Mouse (Mus musculus) neural tube, embryonic 15.5 days (tissue): ENCODE data around the gene Dab1. TPM values are rescaled to one million over a fixed set of nuclear protein-coding genes. Genes with fewer than 3 reads are reported as not detected.

Source experiments
- ATAC-seq: fragments of 200-750 bp; cut with Nextera tagmentation; 2 replicates; pipeline ENCODE4 v1.8.0; 2017; ENCODE audit warnings: mild to moderate bottlenecking, moderate TSS enrichment, moderate library complexity; ENCODE audit not compliant: low FRiP score
- H3K27ac ChIP-seq: fragments of 300-500 bp; sonication (generic); replicated peaks from 2 replicates; pipeline ENCODE4 v1.5.1; 2015; ENCODE audit warnings: mild to moderate bottlenecking, inconsistent platforms
- H3K27me3 ChIP-seq: fragments of 300-500 bp; sonication (generic); replicated peaks from 2 replicates; pipeline ENCODE4 v1.6.1; 2015; ENCODE audit warnings: inconsistent platforms
- H3K36me3 ChIP-seq: fragments of 300-500 bp; sonication (generic); 2 replicates; pipeline ENCODE4 v1.6.1; 2015; ENCODE audit warnings: inconsistent platforms
- H3K4me1 ChIP-seq: fragments of 300-500 bp; sonication (generic); 2 replicates; pipeline ENCODE4 v1.6.1; 2015; ENCODE audit warnings: inconsistent platforms
- H3K4me2 ChIP-seq: fragments of 300-500 bp; sonication (generic); 2 replicates; pipeline ENCODE4 v1.6.1; 2015; ENCODE audit warnings: inconsistent platforms, mild to moderate bottlenecking, moderate library complexity
- H3K4me3 ChIP-seq: fragments of 300-500 bp; sonication (generic); replicated peaks from 2 replicates; pipeline ENCODE4 v1.5.1; 2015; ENCODE audit warnings: mild to moderate bottlenecking, inconsistent platforms
- H3K9ac ChIP-seq: fragments of 300-500 bp; sonication (generic); replicated peaks from 2 replicates; pipeline ENCODE4 v1.6.1; 2015; ENCODE audit warnings: mild to moderate bottlenecking, inconsistent platforms
- H3K9me3 ChIP-seq: fragments of 300-500 bp; sonication (generic); replicated peaks from 2 replicates; pipeline ENCODE4 v1.6.1; 2016; ENCODE audit warnings: inconsistent platforms
- WGBS: fragments of 180-500 bp; shearing (Covaris S2); methylation state at CpG from one replicate; pipeline ENCODE4 v1.1.7; 2015; ENCODE audit warnings: mixed read lengths; 5-methylcytosine and 5-hydroxymethylcytosine counted together
- polyA plus RNA-seq: library from polyadenylated mRNA; unstranded; fragments of >200 nt; fragmentation: Nextera tagmentation; extraction: Ambion mirVana; gene quantifications from 2 replicates; pipeline ENCODE4 v1.2.1, GENCODE M21; 2015

Dab1 gene
- polyA plus RNA-seq, 1 experiment from 2014 or later: 57.9 TPM

- no peak overlapping the region for H3K27ac ChIP-seq
- ATAC-seq: no peak
- peaks cover 4% of the 10 kb centered on the region for H3K4me1 ChIP-seq
- no peaks in the 10 kb centered on the region for H3K27me3 ChIP-seq
- no peaks in the 10 kb centered on the region for H3K9me3 ChIP-seq
- WGBS: 51% methylated on average over 4 of the region's 4 CpGs
- H3K36me3 ChIP-seq: no peaks in the 10 kb centered on the region
- H3K9ac ChIP-seq: no peak overlapping the region
- H3K4me2 ChIP-seq: no peak overlapping the region
- H3K4me3 ChIP-seq: no peak overlapping the region
Measured at GRCm38 (mm10) chr4:104059569-104059968, 440.4 kb downstream of the Dab1 start.

- 89% methylated on average over 4 of the region's 4 CpGs for WGBS
- H3K4me1 ChIP-seq: peaks cover 5% of the 10 kb centered on the region
- ATAC-seq: no peak
Measured at GRCm38 (mm10) chr4:104062356-104062755, 443.2 kb downstream of the Dab1 start.

GRCm38 (mm10) chr4:104066901-104067300, 447.7 kb downstream of the Dab1 start:
- Histone ChIP-seq H3K4me1 (peaks cover 5% of the 10 kb centered on the region), H3K4me3 (no peak overlapping the region), H3K27me3 (no peaks in the 10 kb centered on the region), H3K4me2 (no peak overlapping the region), H3K27ac (no peak overlapping the region), H3K9me3 (no peaks in the 10 kb centered on the region), H3K36me3 (no peaks in the 10 kb centered on the region), H3K9ac (no peak overlapping the region)
- no peak for ATAC-seq
- WGBS: 73% methylated on average over 5 of the region's 5 CpGs

More at GRCm38 (mm10) chr4:104062356-104062755, 443.2 kb downstream of the Dab1 start:
- Histone ChIP-seq H3K36me3 (no peaks in the 10 kb centered on the region), H3K4me3 (no peak overlapping the region), H3K4me2 (no peak overlapping the region), H3K27ac (no peak overlapping the region), H3K27me3 (no peaks in the 10 kb centered on the region), H3K9ac (no peak overlapping the region), H3K9me3 (no peaks in the 10 kb centered on the region)

GRCm38 (mm10) chr4:104067748-104068147, 448.6 kb downstream of the Dab1 start:
- ATAC-seq: no peak
- H3K4me1 ChIP-seq: peaks cover 5% of the 10 kb centered on the region
- H3K27me3 ChIP-seq: no peaks in the 10 kb centered on the region
- H3K27ac ChIP-seq: no peak overlapping the region
- 64% methylated on average over 3 of the region's 3 CpGs for WGBS
- H3K36me3 ChIP-seq: no peaks in the 10 kb centered on the region
- H3K4me2 ChIP-seq: no peak overlapping the region
- H3K9ac ChIP-seq: no peak overlapping the region
- no peaks in the 10 kb centered on the region for H3K9me3 ChIP-seq
- H3K4me3 ChIP-seq: no peak overlapping the region

GRCm38 (mm10) chr4:104071296-104071695, 452.1 kb downstream of the Dab1 start:
- H3K27me3 ChIP-seq: no peaks in the 10 kb centered on the region
- ATAC-seq: no peak
- WGBS: 61% methylated on average over 10 of the region's 10 CpGs
- H3K9ac ChIP-seq: no peak overlapping the region
- no peak overlapping the region for H3K27ac ChIP-seq
- H3K4me2 ChIP-seq: no peak overlapping the region
- H3K4me1 ChIP-seq: no peaks in the 10 kb centered on the region
- no peak overlapping the region for H3K4me3 ChIP-seq
- H3K36me3 ChIP-seq: no peaks in the 10 kb centered on the region
- H3K9me3 ChIP-seq: no peaks in the 10 kb centered on the region

- Histone ChIP-seq H3K9ac (no peak overlapping the region), H3K9me3 (no peaks in the 10 kb centered on the region), H3K27ac (no peak overlapping the region), H3K27me3 (no peaks in the 10 kb centered on the region), H3K4me2 (no peak overlapping the region), H3K4me3 (no peak overlapping the region), H3K36me3 (no peaks in the 10 kb centered on the region), H3K4me1 (no peaks in the 10 kb centered on the region)
- WGBS: 17% methylated on average over 7 of the region's 7 CpGs
- no peak for ATAC-seq
Measured at GRCm38 (mm10) chr4:104073920-104074459, 454.8 kb downstream of the Dab1 start.

GRCm38 (mm10) chr4:104077771-104078170, 458.6 kb downstream of the Dab1 start:
- Histone ChIP-seq H3K9me3 (no peaks in the 10 kb centered on the region), H3K4me2 (no peak overlapping the region), H3K36me3 (no peaks in the 10 kb centered on the region), H3K27me3 (no peaks in the 10 kb centered on the region), H3K4me3 (no peak overlapping the region), H3K4me1 (no peaks in the 10 kb centered on the region), H3K27ac (no peak overlapping the region), H3K9ac (no peak overlapping the region)
- ATAC-seq: no peak; the same call in 1 of the 2 replicates
- WGBS: 74% methylated on average over 1 of the region's 1 CpGs

GRCm38 (mm10) chr4:104106299-104106698, 487.1 kb downstream of the Dab1 start:
- Histone ChIP-seq H3K4me2 (no peak overlapping the region), H3K9me3 (no peaks in the 10 kb centered on the region), H3K27ac (no peak overlapping the region), H3K36me3 (no peaks in the 10 kb centered on the region), H3K4me3 (no peak overlapping the region), H3K4me1 (no peaks in the 10 kb centered on the region), H3K27me3 (no peaks in the 10 kb centered on the region), H3K9ac (no peak overlapping the region)
- WGBS: 65% methylated on average over 6 of the region's 6 CpGs
- no peak for ATAC-seq

- H3K4me2 ChIP-seq: no peak overlapping the region
- H3K27ac ChIP-seq: no peak overlapping the region
- no peak overlapping the region for H3K4me3 ChIP-seq
- no peaks in the 10 kb centered on the region for H3K4me1 ChIP-seq
- ATAC-seq: no peak
- H3K27me3 ChIP-seq: no peaks in the 10 kb centered on the region
- H3K9me3 ChIP-seq: no peaks in the 10 kb centered on the region
- no peak overlapping the region for H3K9ac ChIP-seq
- no peaks in the 10 kb centered on the region for H3K36me3 ChIP-seq
Measured at GRCm38 (mm10) chr4:104111614-104112013, 492.5 kb downstream of the Dab1 start.

- no peak overlapping the region for H3K4me3 ChIP-seq
- no peaks in the 10 kb centered on the region for H3K27me3 ChIP-seq
- no peak overlapping the region for H3K4me2 ChIP-seq
- no peaks in the 10 kb centered on the region for H3K36me3 ChIP-seq
- no peaks in the 10 kb centered on the region for H3K9me3 ChIP-seq
- WGBS: 70% methylated on average over 13 of the region's 13 CpGs
- no peak overlapping the region for H3K9ac ChIP-seq
- H3K27ac ChIP-seq: no peak overlapping the region
- H3K4me1 ChIP-seq: no peaks in the 10 kb centered on the region
- no peak for ATAC-seq
Measured at GRCm38 (mm10) chr4:104113209-104114005, 494.2 kb downstream of the Dab1 start.

GRCm38 (mm10) chr4:104114006-104114361, 494.8 kb downstream of the Dab1 start:
- no peak overlapping the region for H3K27ac ChIP-seq
- H3K4me2 ChIP-seq: no peak overlapping the region
- no peaks in the 10 kb centered on the region for H3K36me3 ChIP-seq
- no peaks in the 10 kb centered on the region for H3K9me3 ChIP-seq
- WGBS: 70% methylated on average over 6 of the region's 6 CpGs
- no peak overlapping the region for H3K4me3 ChIP-seq
- no peaks in the 10 kb centered on the region for H3K27me3 ChIP-seq
- H3K4me1 ChIP-seq: no peaks in the 10 kb centered on the region
- H3K9ac ChIP-seq: no peak overlapping the region
- no peak for ATAC-seq

GRCm38 (mm10) chr4:104120108-104120507, 500.9 kb downstream of the Dab1 start:
- Histone ChIP-seq H3K27ac (no peak overlapping the region), H3K9ac (no peak overlapping the region), H3K4me2 (no peak overlapping the region), H3K36me3 (no peaks in the 10 kb centered on the region), H3K4me1 (no peaks in the 10 kb centered on the region), H3K27me3 (no peaks in the 10 kb centered on the region), H3K9me3 (no peaks in the 10 kb centered on the region), H3K4me3 (no peak overlapping the region)
- 76% methylated on average over 4 of the region's 4 CpGs for WGBS
- no peak for ATAC-seq
